Mouse (Mus musculus): Measurements from ENCODE around the gene Olfr456.

DNA sequence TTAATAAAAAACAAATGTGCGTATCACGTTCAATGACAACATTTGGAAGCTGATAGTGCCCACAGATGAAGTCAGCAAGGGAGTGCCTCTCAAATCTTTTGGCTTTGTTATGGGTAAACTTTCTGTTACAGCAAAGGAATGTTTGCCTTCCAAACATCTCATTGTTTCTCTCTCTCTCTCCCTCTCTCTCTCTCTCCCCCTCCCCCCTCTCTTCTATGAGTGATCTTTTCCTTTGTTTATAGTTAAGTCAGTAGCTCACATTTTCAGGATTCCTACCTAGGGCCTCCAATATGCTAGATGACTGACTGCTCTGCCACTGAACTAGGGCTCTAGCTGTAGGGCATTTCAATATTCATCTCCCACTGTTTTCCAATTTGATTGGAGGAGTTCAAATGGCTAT, 42.5 kb downstream of the Olfr456 start:
- TF ChIP-seq CTCF (IDR thresholded peaks at IDR 0.05; ENCODE audit: extremely low read depth, insufficient read depth, insufficient read length, insufficient replicate concordance) (no peak), POLR2A (IDR thresholded peaks at IDR 0.05; ENCODE audit: low read depth, low read length) (no peak)

All from spleen, adult 2 months (tissue).